Mouse (Mus musculus) kidney, adult 2 months (tissue): ENCODE results near the gene Scrn2.

ENCODE experiments used
- CTCF ChIP-seq: fragments of 200-500 bp; conservative IDR thresholded peaks from 2 replicates; pipeline ENCODE4 v1.5.1; 2011; ENCODE audit warnings: low read depth, mild to moderate bottlenecking, control low read depth, low read length, moderate library complexity, mixed read lengths; ENCODE audit not compliant: insufficient read depth, insufficient read length
- POLR2A ChIP-seq: fragments of 200-500 bp; IDR thresholded peaks from one replicate; pipeline ENCODE4 v1.6.1; 2011; ENCODE audit warnings: low read depth, low read length, control low read depth

DNA sequence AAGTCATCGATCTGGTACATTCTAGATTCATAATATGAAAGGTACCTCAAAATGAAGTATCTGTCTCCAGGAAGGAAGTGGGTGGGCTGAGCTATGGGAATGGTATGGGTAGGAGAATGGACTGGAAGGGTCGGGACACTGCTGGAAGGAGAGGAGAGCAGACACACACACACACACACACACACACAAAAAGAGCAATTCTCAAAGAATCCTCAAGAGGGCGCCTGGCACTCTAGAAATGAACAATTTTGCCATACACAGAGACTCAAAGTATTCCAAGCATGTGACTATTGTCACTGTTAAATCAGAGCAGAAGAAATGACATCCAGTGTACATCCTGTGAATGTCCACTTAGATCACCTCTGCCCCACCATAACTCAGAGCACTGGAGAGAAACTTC is 42.8 kb downstream of the Scrn2 start:
- TF ChIP-seq POLR2A (no peak), CTCF (peak; percentile 55)
